Mouse (Mus musculus) kidney, postnatal 0 days (tissue): ENCODE measurements around the gene Olfr698. TPM values are rescaled to one million over a fixed set of nuclear protein-coding genes. Genes with fewer than 3 reads are reported as not detected.
"Not testable (repeated sequence)": the region's sequence is repeated elsewhere in the genome, so short reads cannot be mapped to it uniquely, and the experiment has no call there.

Experiments used
- ATAC-seq: fragments of 200-750 bp; cut with Nextera tagmentation; replicated peaks from 2 replicates; pipeline ENCODE4 v1.8.0; 2017; ENCODE audit warnings: low read depth, moderate number of reproducible peaks, moderate TSS enrichment, moderate library complexity; ENCODE audit not compliant: low FRiP score
- DNase-seq: peaks from one replicate; pipeline ENCODE4 v3.0.0-alpha.2; 2016; ENCODE audit warnings: low spot score
- H3K27ac ChIP-seq: fragments of 300-500 bp; sonication (generic); 2 replicates; pipeline ENCODE4 v1.5.1; 2014; ENCODE audit warnings: mild to moderate bottlenecking
- H3K27me3 ChIP-seq: fragments of 300-500 bp; sonication (generic); 2 replicates; pipeline ENCODE4 v1.6.1; 2014; ENCODE audit warnings: low read length, mixed read lengths; ENCODE audit not compliant: insufficient read depth
- H3K36me3 ChIP-seq: fragments of 300-500 bp; sonication (generic); 2 replicates; pipeline ENCODE4 v1.6.1; 2014; ENCODE audit warnings: low read length, mixed read lengths; ENCODE audit not compliant: insufficient read depth
- H3K4me1 ChIP-seq: fragments of 300-500 bp; sonication (generic); replicated peaks from 2 replicates; pipeline ENCODE4 v1.6.1; 2014; ENCODE audit warnings: antibody characterized with exemption, low read length, mixed read lengths; ENCODE audit not compliant: insufficient read depth
- H3K4me2 ChIP-seq: fragments of 300-500 bp; sonication (generic); 2 replicates; pipeline ENCODE4 v1.6.1; 2014; ENCODE audit warnings: mild to moderate bottlenecking, low read length, moderate library complexity, mixed read lengths
- H3K4me3 ChIP-seq: fragments of 300-500 bp; sonication (generic); replicated peaks from 2 replicates; pipeline ENCODE4 v1.5.1; 2014; ENCODE audit warnings: low read depth, low read length
- H3K9ac ChIP-seq: fragments of 300-500 bp; sonication (generic); 2 replicates; pipeline ENCODE4 v1.6.1; 2014; ENCODE audit warnings: low read depth, low read length
- H3K9me3 ChIP-seq: fragments of 300-500 bp; sonication (generic); replicated peaks from 2 replicates; pipeline ENCODE4 v1.6.1; 2016; ENCODE audit warnings: low read length, inconsistent platforms, mixed read lengths
- CTCF ChIP-seq: IDR thresholded peaks from 2 replicates; pipeline ENCODE4 v1.5.1; 2016; ENCODE audit warnings: antibody characterized with exemption, low read depth, mild to moderate bottlenecking, moderate library complexity
- WGBS: fragments of 180-500 bp; shearing (Covaris S2); extraction: QIAGEN DNeasy Blood & Tissue Kit; methylation state at CpG from one replicate; pipeline ENCODE4 v1.1.7; 2014; 5-methylcytosine and 5-hydroxymethylcytosine counted together
- polyA plus RNA-seq: library from polyadenylated mRNA; unstranded; fragments of >200 nt; fragmentation: Nextera tagmentation; extraction: Ambion mirVana; gene quantifications from 2 replicates; pipeline ENCODE4 v1.2.1, GENCODE M21; 2015

Gene Olfr698
- not detected in 2 replicates for polyA plus RNA-seq

DNA sequence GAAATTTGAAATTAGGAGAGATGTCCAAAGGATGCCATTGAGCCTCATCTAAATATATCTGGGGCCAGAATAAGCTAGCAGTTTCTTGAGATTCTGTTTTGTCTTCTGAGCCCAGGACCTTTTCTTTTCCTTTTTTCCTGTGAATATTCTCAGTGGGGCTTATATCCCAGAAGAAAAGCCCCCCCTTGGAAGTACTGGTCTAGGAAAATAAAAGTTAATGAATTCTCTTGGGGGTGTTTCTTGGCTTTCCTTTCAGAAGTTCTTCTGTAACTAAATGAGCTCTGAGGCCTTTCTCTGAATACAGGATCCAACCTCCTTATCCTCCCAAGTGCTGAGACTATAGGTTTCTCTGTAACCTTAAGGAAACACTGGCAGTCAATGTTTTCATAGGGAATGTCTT is at the start of gene Olfr698:
TSS of gene Olfr698 (minus strand) at position 101 of the 400 bp plus-strand sequence.
- DNase-seq (no peak), ATAC-seq (no peak)
- Histone ChIP-seq H3K4me3 (no peak within 1 kb of the TSS), H3K27ac (no peak within 1 kb of the TSS), H3K4me2 (no peak within 1 kb of the TSS), H3K9ac (no peak within 1 kb of the TSS), H3K27me3 (no peaks in the 10 kb centered on the region), H3K9me3 (no peaks in the 10 kb centered on the region), H3K4me1 (no peaks in the 10 kb centered on the region), H3K36me3 (no peaks in the 10 kb centered on the region)
- no peak for TF ChIP-seq CTCF

- H3K27ac ChIP-seq: no peak within 1 kb of the TSS
- ATAC-seq (no peak), DNase-seq (no peak)
- H3K4me3 ChIP-seq: no peak within 1 kb of the TSS
- no peaks in the 10 kb centered on the region for H3K36me3 ChIP-seq
- H3K4me1 ChIP-seq: no peaks in the 10 kb centered on the region
- no peaks in the 10 kb centered on the region for H3K9me3 ChIP-seq
- H3K9ac ChIP-seq: no peak within 1 kb of the TSS
- no peaks in the 10 kb centered on the region for H3K27me3 ChIP-seq
- 72% methylated on average over 1 of the region's 1 CpGs for WGBS
- no peak within 1 kb of the TSS for H3K4me2 ChIP-seq
- no peak for TF ChIP-seq CTCF
These were observed 37.9 kb upstream of the Olfr698 start, which contains the start of gene Olfr699 for GRCm38 (mm10) chr7:106793098-106793497. Olfr699 (minus strand) TSS chr7:106793198.

GRCm38 (mm10) chr7:106788330-106788729 is 33.1 kb upstream of the Olfr698 start:
- H3K27me3 ChIP-seq: no peaks in the 10 kb centered on the region
- no peak overlapping the region for H3K4me3 ChIP-seq
- H3K27ac ChIP-seq: no peak overlapping the region
- ATAC-seq (no peak), DNase-seq (peak; percentile 1)
- no peak; the same call in 1 of the 2 replicates for TF ChIP-seq CTCF
- H3K9ac ChIP-seq: no peak overlapping the region
- no peak overlapping the region for H3K4me2 ChIP-seq
- no peaks in the 10 kb centered on the region for H3K4me1 ChIP-seq
- no peaks in the 10 kb centered on the region for H3K9me3 ChIP-seq
- H3K36me3 ChIP-seq: no peaks in the 10 kb centered on the region

DNA sequence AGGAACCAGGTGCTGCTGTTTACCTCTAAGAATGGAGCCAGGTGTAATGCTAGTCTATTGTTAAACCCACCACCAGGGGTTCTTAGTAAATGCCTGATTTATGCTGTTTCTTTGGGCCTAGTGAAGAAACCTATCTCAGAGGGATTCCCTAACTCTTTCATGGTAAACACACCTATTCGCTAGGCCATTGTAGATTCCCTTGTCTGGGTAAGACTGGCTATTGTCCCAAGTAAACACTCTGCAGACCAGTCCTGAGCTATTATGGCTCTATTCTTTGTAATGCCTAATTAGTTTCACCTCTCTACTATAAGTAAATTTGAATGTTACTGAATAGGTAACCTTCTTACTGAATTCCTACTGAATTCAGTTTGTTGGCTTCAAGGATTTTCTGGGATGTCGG is 5.8 kb upstream of the Olfr698 start:
- H3K4me2 ChIP-seq, H3K4me3 ChIP-seq, ATAC-seq, DNase-seq, H3K4me1 ChIP-seq, H3K9me3 ChIP-seq, H3K27ac ChIP-seq, H3K27me3 ChIP-seq, H3K9ac ChIP-seq, H3K36me3 ChIP-seq: not testable (repeated sequence)
- WGBS: 90% methylated on average over 2 of the region's 2 CpGs

DNA sequence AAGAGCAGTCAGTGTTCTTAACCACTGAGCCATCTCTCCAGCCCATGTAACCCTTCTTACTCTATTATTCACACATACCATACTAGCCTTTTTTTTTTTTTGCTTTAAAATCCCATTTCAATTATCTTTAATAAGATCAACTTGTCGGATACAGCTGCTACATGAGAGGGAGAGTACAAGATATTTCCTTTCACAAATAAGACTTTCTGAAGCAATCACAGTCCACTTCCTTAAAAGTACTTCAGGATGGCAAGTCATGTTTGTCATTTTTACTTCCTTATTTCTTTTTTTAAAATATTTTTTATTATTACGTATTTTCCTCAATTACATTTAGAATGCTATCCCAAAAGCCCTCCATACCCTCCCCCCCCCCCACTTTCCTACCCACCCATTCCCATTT is 3.6 kb upstream of the Olfr698 start:
- 93% methylated on average over 2 of the region's 2 CpGs for WGBS
- ATAC-seq: no peak
- H3K27ac ChIP-seq: no peak overlapping the region
- H3K9ac ChIP-seq: no peak overlapping the region
- no peaks in the 10 kb centered on the region for H3K27me3 ChIP-seq
- no peaks in the 10 kb centered on the region for H3K9me3 ChIP-seq
- no peak overlapping the region for H3K4me2 ChIP-seq
- no peak for TF ChIP-seq CTCF
- H3K4me1 ChIP-seq: no peaks in the 10 kb centered on the region
- H3K4me3 ChIP-seq: no peak overlapping the region
- no peaks in the 10 kb centered on the region for H3K36me3 ChIP-seq
- DNase-seq: no peak

GRCm38 (mm10) chr7:106745811-106746210 is 9.4 kb downstream of the Olfr698 start:
- ATAC-seq (no peak), DNase-seq (no peak)
- Histone ChIP-seq H3K9me3 (no peaks in the 10 kb centered on the region), H3K4me3 (no peak overlapping the region), H3K9ac (no peak overlapping the region), H3K4me1 (no peaks in the 10 kb centered on the region), H3K36me3 (no peaks in the 10 kb centered on the region), H3K27ac (no peak overlapping the region), H3K27me3 (no peaks in the 10 kb centered on the region), H3K4me2 (no peak overlapping the region)
- no peak for TF ChIP-seq CTCF
- 92% methylated on average over 5 of the region's 5 CpGs for WGBS

DNA sequence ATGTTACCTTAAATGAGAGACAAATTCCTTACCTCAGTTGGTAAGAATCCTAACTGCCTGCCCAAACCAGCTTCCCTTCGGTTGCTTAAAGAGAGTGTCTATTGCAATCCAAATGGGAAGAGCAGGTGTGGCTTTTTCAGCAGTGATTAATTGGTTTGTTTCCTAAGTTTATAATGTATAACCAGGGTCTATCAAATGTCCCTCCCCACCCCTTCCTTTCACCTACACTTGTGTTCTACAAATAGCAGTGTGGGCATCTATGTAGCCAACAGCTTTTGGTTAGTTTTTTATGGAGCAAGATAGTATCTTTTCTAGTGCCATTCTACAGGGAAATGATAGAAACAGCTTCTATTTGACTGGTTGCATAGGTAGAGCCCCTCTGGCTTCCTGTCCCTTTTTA is 12.9 kb downstream of the Olfr698 start, which contains the start of gene Olfr697:
TSS of gene Olfr697 (minus strand) at position 101 of the 400 bp plus-strand sequence.
- H3K27ac ChIP-seq: no peak within 1 kb of the TSS
- WGBS: 62% methylated on average over 1 of the region's 1 CpGs
- no peak for DNase-seq
- H3K9ac ChIP-seq: no peak within 1 kb of the TSS
- H3K27me3 ChIP-seq: no peaks in the 10 kb centered on the region
- H3K9me3 ChIP-seq: no peaks in the 10 kb centered on the region
- H3K36me3 ChIP-seq: no peaks in the 10 kb centered on the region
- no peak within 1 kb of the TSS for H3K4me2 ChIP-seq
- H3K4me3 ChIP-seq: no peak within 1 kb of the TSS
- no peak for TF ChIP-seq CTCF
- ATAC-seq: no peak
- H3K4me1 ChIP-seq: no peaks in the 10 kb centered on the region
